Mouse (Mus musculus) adipose tissue, adult 10 weeks (tissue): Measurements from ENCODE around the gene Kcnq5. TPM values are rescaled to one million over a fixed set of nuclear protein-coding genes. Genes with fewer than 3 reads are reported as not detected.

Source experiments
- polyA plus RNA-seq: library from polyadenylated mRNA; stranded (reverse); fragments of 350-450 nt; fragmentation: Illumina TruSeq; extraction: RNeasy Lipid Tissue Mini Kit (QIAGEN cat#74804); gene quantifications from one replicate; pipeline ENCODE4 v1.2.3, GENCODE M21; 2014; ENCODE audit warnings: low read depth, low replicate concordance

Gene Kcnq5
- 0.12 TPM for polyA plus RNA-seq

DNA sequence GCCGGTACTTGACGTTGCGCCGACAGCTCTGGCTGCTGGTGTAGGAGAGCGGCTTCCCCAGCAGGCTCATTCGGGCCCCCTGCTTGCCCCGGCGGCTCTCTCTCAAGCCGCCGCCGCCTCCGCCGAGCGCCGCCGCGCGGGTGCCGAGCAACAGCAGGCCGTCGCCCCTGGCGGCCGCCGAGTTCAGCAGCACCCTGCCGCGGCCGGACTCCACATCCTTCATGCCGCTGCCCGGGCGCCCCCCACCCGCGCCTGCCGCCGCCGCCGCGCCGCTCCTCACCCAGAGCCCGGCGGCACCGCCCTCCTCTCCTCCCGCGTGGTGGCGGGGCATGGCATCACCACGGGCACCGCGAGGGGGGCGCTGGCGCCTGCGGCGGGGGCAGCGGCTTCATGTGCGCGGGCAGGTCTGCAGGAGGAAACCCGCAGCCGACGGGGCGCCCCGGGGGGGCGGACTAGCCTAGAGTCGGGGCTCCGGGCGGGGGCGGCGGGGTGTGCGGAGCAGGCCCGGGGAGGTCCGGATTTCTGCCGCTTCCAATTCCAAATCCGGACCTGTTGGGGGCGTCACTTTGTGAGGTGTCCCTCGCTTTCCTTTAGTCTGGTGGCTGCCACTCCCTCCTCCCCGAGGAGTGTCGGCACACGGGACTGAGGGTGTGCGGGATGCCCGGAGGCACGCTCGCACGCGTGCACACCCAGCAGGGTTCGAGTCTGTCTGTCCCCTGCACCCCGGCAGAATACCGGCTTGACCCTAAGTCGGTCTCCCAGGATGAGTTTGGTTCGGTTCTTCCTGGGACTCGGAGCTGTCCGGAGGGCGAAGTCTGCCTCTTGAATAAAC is at the start of gene Kcnq5:
Gene Kcnq5 (minus strand): TSS at position 692 of the 832 bp plus-strand sequence.

DNA sequence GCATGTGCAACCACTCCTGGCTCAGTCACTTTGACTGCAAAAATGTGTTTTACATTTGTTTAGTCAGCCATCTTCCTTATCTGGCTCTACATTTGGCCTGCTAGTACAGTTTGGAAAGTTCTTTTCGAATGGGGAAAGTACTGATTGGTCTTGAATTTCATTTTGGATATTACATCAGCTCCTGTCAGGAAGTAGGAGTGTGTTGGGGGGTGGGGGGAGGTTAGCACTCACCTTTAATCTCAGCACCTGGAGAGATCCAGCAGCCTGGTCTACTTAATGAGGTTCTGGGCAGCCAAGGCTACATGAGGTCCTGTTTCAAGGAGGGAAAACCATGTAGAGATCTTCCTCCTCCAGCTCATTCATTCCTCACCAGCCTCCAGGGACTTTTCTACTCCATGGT is 578.5 kb downstream of the Kcnq5 start, which contains the start of gene Khdc1b:
Gene Khdc1b (plus strand): TSS at position 301 of the 400 bp plus-strand sequence.

DNA sequence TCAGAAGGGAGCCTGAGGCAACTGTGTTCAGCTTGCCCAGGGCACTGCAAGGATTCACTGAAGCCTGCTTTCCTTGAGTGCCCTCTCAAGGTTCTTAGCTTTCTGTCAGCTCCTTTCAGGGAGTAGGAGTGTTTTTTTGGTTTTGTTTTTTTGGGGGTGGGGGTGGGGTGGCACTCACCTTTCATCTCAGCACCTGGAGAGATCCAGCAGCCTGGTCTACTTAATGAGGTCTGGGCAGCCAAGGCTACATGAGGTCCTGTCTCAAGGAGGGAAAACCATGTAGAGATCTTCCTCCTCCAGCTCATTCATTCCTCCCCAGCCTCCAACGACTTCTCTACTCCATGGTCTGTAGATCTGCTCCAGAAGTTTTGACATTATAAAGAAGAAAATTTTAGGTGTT is 593.7 kb downstream of the Kcnq5 start, which contains the start of gene Khdc1c:
Gene Khdc1c (plus strand): TSS at position 301 of the 400 bp plus-strand sequence.

DNA sequence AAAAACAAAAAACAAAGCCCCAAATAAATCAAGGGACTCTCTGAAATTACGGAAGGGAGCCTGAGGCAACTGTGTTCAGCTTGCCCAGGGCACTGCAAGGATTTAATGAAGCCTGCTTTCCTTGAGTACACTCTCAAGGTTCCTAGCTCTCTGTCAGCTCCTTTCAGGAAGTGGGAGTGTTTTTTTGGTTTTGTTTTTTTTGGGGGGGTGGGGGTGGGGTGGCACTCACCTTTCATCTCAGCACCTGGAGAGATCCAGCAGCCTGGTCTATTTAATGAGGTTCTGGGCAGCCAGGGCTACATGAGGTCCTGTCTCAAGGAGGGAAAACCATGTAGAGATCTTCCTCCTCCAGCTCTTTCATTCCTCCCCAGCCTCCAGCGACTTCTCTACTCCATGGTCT is 612.4 kb downstream of the Kcnq5 start, which contains the start of gene Khdc1a:
Gene Khdc1a (plus strand): TSS at position 301 of the 400 bp plus-strand sequence.

